Mouse (Mus musculus) small intestine, adult 2 months (tissue): Measurements from ENCODE around the gene Myh7.

ENCODE experiments used
- CTCF ChIP-seq: fragments of 200-500 bp; IDR thresholded peaks from 2 replicates; pipeline ENCODE4 v1.5.1; 2012; ENCODE audit warnings: low read depth, mild to moderate bottlenecking, control low read depth, inconsistent platforms, low read length, moderate library complexity, mixed read lengths; ENCODE audit not compliant: insufficient replicate concordance, insufficient read length; ENCODE audit errors: extremely low read depth
- POLR2A ChIP-seq: fragments of 200-500 bp; IDR thresholded peaks from 2 replicates; pipeline ENCODE4 v1.6.1; 2012; ENCODE audit warnings: low read depth, mild to moderate bottlenecking, control low read depth, inconsistent platforms, low read length, moderate library complexity

DNA sequence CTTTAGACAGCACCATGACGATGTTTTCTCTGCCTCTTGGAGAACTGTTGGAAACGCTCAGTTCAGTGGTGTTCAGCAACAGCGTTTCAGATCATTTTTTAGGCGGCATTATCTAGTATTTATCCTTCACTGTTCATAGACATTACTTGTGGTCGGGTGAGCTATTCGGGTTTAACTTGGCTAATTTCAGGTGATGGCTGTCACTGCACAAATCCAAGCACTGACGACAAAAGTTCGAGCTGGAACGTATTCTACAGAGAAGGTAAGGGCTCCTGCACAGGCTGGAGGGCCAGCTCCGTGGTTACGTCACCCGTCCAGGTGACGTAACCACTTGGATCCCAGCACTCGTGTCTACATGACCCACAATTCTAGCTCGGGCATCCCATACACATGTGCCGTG is 22.4 kb upstream of the Myh7 start:
- TF ChIP-seq CTCF (no peak), POLR2A (no peak)
